Mouse (Mus musculus) forebrain, postnatal 0 days (tissue): ENCODE data around the gene D6Wsu163e. TPM values are rescaled to one million over a fixed set of nuclear protein-coding genes. Genes with fewer than 3 reads are reported as not detected.

Source experiments
- ATAC-seq: fragments of 200-750 bp; cut with Nextera tagmentation; 2 replicates; pipeline ENCODE4 v1.8.0; 2017; ENCODE audit warnings: mild to moderate bottlenecking, moderate library complexity
- DNase-seq: peaks from one replicate; pipeline ENCODE4 v3.0.0-alpha.2; 2015
- H3K27ac ChIP-seq: fragments of 300-500 bp; sonication (generic); 2 replicates; pipeline ENCODE4 v1.5.1; 2014; ENCODE audit warnings: low read depth, mild to moderate bottlenecking, antibody characterized with exemption, low read length, moderate library complexity, mixed read lengths
- H3K27me3 ChIP-seq: fragments of 300-500 bp; sonication (generic); 2 replicates; pipeline ENCODE4 v1.6.1; 2014; ENCODE audit warnings: mild to moderate bottlenecking, low read length, mixed read lengths; ENCODE audit not compliant: insufficient read depth
- H3K36me3 ChIP-seq: fragments of 300-500 bp; sonication (generic); 2 replicates; pipeline ENCODE4 v1.6.1; 2014; ENCODE audit warnings: mild to moderate bottlenecking, moderate library complexity; ENCODE audit not compliant: insufficient read depth
- H3K4me1 ChIP-seq: fragments of 300-500 bp; sonication (generic); 2 replicates; pipeline ENCODE4 v1.6.1; 2014; ENCODE audit warnings: antibody characterized with exemption; ENCODE audit not compliant: insufficient read depth
- H3K4me2 ChIP-seq: fragments of 300-500 bp; sonication (generic); 2 replicates; pipeline ENCODE4 v1.6.1; 2014; ENCODE audit warnings: low read depth, mild to moderate bottlenecking, moderate library complexity
- H3K4me3 ChIP-seq: fragments of 300-500 bp; sonication (generic); 2 replicates; pipeline ENCODE4 v1.5.1; 2014; ENCODE audit warnings: low read depth, low read length, mixed read lengths
- H3K9ac ChIP-seq: fragments of 300-500 bp; sonication (generic); 2 replicates; pipeline ENCODE4 v1.6.1; 2014; ENCODE audit warnings: mild to moderate bottlenecking
- H3K9me3 ChIP-seq: fragments of 300-500 bp; sonication (generic); 2 replicates; pipeline ENCODE4 v1.6.1; 2016; ENCODE audit warnings: low read length
- CTCF ChIP-seq: sonication (generic); IDR thresholded peaks from 2 replicates; pipeline ENCODE4 v1.5.1; 2016; ENCODE audit warnings: antibody characterized with exemption, control low read depth, low read depth
- WGBS: fragments of 180-500 bp; shearing (Covaris S2); extraction: QIAGEN DNeasy Blood & Tissue Kit; methylation state at CpG from one replicate; pipeline ENCODE4 v1.1.7; 2014; 5-methylcytosine and 5-hydroxymethylcytosine counted together
- polyA plus RNA-seq: library from polyadenylated mRNA; unstranded; fragments of >200 nt; fragmentation: Nextera tagmentation; extraction: Ambion mirVana; gene quantifications from 2 replicates; pipeline ENCODE4 v1.2.1, GENCODE M21; 2015
- total RNA-seq: library from RNA; depleted of rRNA; stranded (reverse); fragments of >200 nt; gene quantifications from 2 replicates; pipeline ENCODE4 v1.2.3, GENCODE M21; 2014; rRNA removed

Gene D6Wsu163e
- total and polyA plus RNA-seq, 2 experiments from 2014 or later = 33.6 to 34.5 TPM

DNA sequence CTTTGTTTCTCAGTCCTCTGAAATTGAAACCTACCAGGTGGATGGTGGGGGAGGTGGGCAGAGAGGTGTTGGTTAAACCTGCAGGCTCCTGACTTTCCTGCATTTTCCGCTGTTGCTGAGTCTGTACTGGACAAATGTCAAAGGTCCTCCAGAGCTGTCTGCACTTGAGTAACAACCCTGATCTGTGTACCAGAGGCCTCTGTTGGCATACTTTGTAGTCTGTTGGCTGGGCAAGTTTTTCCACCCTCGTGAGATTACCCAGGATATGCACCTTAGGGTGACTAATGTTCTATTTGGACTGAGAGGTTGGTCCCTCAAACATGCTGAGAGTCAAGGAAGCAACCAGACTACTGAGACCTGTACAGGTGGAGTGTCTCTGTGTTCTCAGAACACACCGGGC is 66.8 kb downstream of the D6Wsu163e start:
- Histone ChIP-seq H3K27ac (no peak overlapping the region), H3K9me3 (no peaks in the 10 kb centered on the region), H3K4me1 (no peaks in the 10 kb centered on the region), H3K27me3 (no peaks in the 10 kb centered on the region), H3K4me2 (no peak overlapping the region), H3K36me3 (no peaks in the 10 kb centered on the region), H3K4me3 (no peak overlapping the region), H3K9ac (no peak overlapping the region)
- 93% methylated on average over 3 of the region's 3 CpGs for WGBS
- no peak for TF ChIP-seq CTCF
- no peak for ATAC-seq
- no peak for DNase-seq

DNA sequence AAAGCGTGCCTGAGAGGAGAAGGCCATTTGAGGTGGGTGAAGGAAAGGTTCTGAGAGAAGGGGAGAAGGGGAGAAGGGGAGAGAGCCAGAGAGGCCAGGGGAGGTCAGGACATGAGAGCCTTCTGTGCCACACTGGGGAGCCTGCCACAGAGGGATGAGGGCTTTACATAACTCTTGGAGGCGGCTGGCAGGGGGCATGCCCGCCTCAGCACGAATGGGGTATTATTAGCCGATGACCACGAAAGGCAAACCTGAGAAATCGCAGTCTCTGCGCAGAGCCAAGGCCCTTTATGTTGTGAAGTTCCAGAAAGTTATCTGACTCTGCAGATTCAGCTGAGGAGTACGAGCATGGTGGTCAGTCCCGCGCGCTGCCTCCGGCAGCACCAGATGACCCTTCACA is 70.3 kb downstream of the D6Wsu163e start:
- DNase-seq (no peak), ATAC-seq (no peak)
- Histone ChIP-seq H3K36me3 (no peaks in the 10 kb centered on the region), H3K27ac (no peak overlapping the region), H3K4me1 (no peaks in the 10 kb centered on the region), H3K4me2 (no peak overlapping the region), H3K27me3 (no peaks in the 10 kb centered on the region), H3K9ac (no peak overlapping the region), H3K9me3 (no peaks in the 10 kb centered on the region), H3K4me3 (no peak overlapping the region)
- TF ChIP-seq CTCF = no peak
- 90% methylated on average over 13 of the region's 13 CpGs for WGBS

DNA sequence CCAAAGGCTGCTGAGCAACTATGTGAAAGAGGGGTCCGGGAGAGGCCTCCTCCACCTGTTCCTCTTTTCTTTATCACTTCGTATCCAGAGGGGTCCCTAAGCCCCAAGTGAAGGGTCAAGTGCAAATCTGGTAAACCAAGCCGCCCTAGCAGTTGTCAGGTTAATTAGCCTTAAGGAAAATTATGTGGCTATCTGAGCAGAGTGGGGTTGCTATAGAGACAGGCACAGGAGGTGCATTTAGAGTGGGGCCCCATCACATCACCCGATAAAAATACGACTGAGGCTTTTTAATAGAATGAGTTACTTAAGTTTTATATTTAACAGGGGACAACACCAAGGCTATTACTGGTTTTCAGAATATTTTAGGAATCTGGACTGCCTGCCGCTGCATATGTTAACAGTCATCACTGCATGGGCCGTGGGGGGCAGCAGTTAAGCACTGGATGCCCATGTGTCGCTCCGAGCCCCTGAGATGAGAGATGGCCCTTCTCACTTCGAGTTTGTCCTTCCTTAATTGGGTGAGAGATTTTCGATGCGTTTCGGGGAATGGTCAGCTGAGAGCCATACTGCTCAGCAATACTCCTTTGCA is 72.3 kb downstream of the D6Wsu163e start:
- H3K9me3 ChIP-seq = no peaks in the 10 kb centered on the region
- no peak overlapping the region for H3K9ac ChIP-seq
- H3K4me1 ChIP-seq = no peaks in the 10 kb centered on the region
- no peak for ATAC-seq
- no peak overlapping the region for H3K4me3 ChIP-seq
- no peaks in the 10 kb centered on the region for H3K36me3 ChIP-seq
- no peak for TF ChIP-seq CTCF
- no peak overlapping the region for H3K4me2 ChIP-seq
- no peaks in the 10 kb centered on the region for H3K27me3 ChIP-seq
- no peak for DNase-seq
- no peak overlapping the region for H3K27ac ChIP-seq
- 65% methylated on average over 13 of the region's 13 CpGs for WGBS

- no peaks in the 10 kb centered on the region for H3K27me3 ChIP-seq
- H3K4me2 ChIP-seq = no peak within 1 kb of the TSS
- WGBS = 85% methylated on average over 26 of the region's 26 CpGs
- no peaks in the 10 kb centered on the region for H3K9me3 ChIP-seq
- no peak within 1 kb of the TSS for H3K27ac ChIP-seq
- no peak within 1 kb of the TSS for H3K4me3 ChIP-seq
- no peaks in the 10 kb centered on the region for H3K36me3 ChIP-seq
- no peak for DNase-seq
- no peak for TF ChIP-seq CTCF
- no peak for ATAC-seq
- H3K9ac ChIP-seq = no peak within 1 kb of the TSS
- H3K4me1 ChIP-seq = no peaks in the 10 kb centered on the region
These were observed 75.4 kb downstream of the D6Wsu163e start, which contains the start of gene Fgf6 for GRCm38 (mm10) chr6:127014906-127015770. TSS of gene Fgf6 (plus strand) at chr6:127015586.

DNA sequence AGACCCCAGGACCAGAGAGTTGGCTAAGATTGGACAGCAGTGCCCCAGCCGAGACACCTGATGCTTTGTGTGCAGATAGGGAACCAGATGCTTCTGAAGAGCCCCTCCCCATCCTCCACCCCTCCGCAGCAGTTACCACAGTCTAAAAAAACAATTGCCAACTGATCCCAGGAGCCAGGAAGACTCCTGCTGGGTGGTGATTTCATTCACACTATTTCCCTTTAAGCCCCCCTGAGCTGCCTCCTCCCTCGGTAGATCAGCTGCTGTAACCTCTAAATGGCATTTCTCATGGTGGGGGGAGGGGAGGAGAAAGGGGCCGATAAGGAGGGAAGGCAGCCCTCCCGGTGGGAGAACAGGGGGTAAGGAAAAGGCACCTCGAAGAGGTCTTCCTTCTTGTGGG is 79.5 kb downstream of the D6Wsu163e start:
- no peak for TF ChIP-seq CTCF
- WGBS = 7% methylated on average over 6 of the region's 6 CpGs
- Histone ChIP-seq H3K27me3 (no peaks in the 10 kb centered on the region), H3K4me3 (no peak overlapping the region), H3K4me1 (no peaks in the 10 kb centered on the region), H3K9ac (no peak overlapping the region), H3K9me3 (no peaks in the 10 kb centered on the region), H3K27ac (no peak overlapping the region), H3K36me3 (no peaks in the 10 kb centered on the region), H3K4me2 (no peak overlapping the region)
- ATAC-seq = no peak
- no peak for DNase-seq

DNA sequence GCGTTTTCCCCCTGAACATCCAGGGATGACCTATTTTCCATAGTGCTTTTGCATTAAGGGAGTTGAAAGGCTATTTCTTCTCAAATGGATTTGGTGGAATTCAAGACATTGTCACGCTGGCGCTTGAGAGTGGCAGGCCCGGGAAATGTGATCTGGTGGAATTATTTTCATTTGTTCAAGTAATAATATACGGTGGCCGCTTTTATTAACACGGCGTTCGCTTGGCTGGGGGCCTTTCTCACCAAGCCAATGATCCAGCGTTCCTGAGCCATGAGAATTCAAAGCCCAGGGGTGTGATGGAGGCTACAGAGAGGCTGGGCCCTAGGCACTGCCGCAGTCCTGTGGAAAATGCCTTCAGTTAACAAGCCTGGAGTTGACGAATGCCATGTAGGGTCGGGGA is 80.7 kb downstream of the D6Wsu163e start:
- Histone ChIP-seq H3K4me2 (no peak overlapping the region), H3K36me3 (no peaks in the 10 kb centered on the region), H3K9me3 (no peaks in the 10 kb centered on the region), H3K27me3 (no peaks in the 10 kb centered on the region), H3K9ac (no peak overlapping the region), H3K27ac (no peak overlapping the region), H3K4me1 (no peaks in the 10 kb centered on the region), H3K4me3 (no peak overlapping the region)
- no peak for ATAC-seq
- DNase-seq = no peak
- no peak for TF ChIP-seq CTCF
- WGBS = 14% methylated on average over 13 of the region's 13 CpGs

DNA sequence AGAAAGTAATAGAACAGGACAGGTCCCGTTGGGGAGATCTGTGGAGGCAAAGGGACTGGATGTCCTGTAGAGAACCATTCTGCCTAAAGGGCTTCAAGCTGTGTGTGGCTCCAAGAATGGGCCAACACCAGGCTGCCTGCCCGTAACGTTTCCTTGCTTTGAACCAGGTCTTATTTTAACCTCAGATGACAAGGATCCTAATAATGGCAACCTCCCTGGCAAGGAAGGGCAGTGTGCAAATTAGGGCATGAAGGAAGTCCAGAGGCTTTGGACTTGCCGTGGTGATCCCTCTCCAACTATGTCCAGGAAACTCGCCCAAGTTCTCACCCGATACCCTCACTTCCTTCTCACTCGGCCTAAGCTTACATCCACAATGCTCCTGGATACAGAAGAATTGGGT is 85.1 kb downstream of the D6Wsu163e start:
- Histone ChIP-seq H3K27ac (no peak overlapping the region), H3K36me3 (no peaks in the 10 kb centered on the region), H3K9ac (no peak overlapping the region), H3K27me3 (no peaks in the 10 kb centered on the region), H3K4me2 (no peak overlapping the region), H3K4me1 (no peaks in the 10 kb centered on the region), H3K4me3 (no peak overlapping the region), H3K9me3 (no peaks in the 10 kb centered on the region)
- 76% methylated on average over 7 of the region's 7 CpGs for WGBS
- ATAC-seq (no peak), DNase-seq (no peak)
- no peak for TF ChIP-seq CTCF

Other genes with a start within 250 kb of the D6Wsu163e start
- gene Kcna6, start 199.3 kb upstream of the D6Wsu163e start, total RNA-seq = 49.2 and 49.6 TPM in 2 replicates
- gene Kcna6, start 199.3 kb upstream of the D6Wsu163e start, polyA plus RNA-seq = 14.4 and 19.9 TPM in 2 replicates
- gene Ndufa9, start 90.8 kb upstream of the D6Wsu163e start, total RNA-seq = 113 and 117 TPM in 2 replicates
- 213 and 225 TPM in 2 replicates for gene Ndufa9, start 90.8 kb upstream of the D6Wsu163e start, polyA plus RNA-seq
- 0.23 TPM in 1 of 2 replicates, not detected in the other for gene Akap3, start 86.9 kb upstream of the D6Wsu163e start, total RNA-seq
- 0.09 and 0.12 TPM in 2 replicates for gene Akap3, start 86.9 kb upstream of the D6Wsu163e start, polyA plus RNA-seq
- gene Dyrk4, start 18.1 kb upstream of the D6Wsu163e start, total RNA-seq = not detected in 2 replicates
- not detected in 2 replicates for gene Dyrk4, start 18.1 kb upstream of the D6Wsu163e start, polyA plus RNA-seq
- gene Rad51ap1, start 375 bp upstream of the D6Wsu163e start, total RNA-seq = 6.2 and 7.0 TPM in 2 replicates
- gene Rad51ap1, start 375 bp upstream of the D6Wsu163e start, polyA plus RNA-seq = 9.3 and 11.0 TPM in 2 replicates
- not detected in 2 replicates for gene Fgf6, start 75.6 kb downstream of the D6Wsu163e start, total RNA-seq
- gene Fgf6, start 75.6 kb downstream of the D6Wsu163e start, polyA plus RNA-seq = not detected in 2 replicates
- 0.15 and 0.38 TPM in 2 replicates for gene Fgf23, start 132.9 kb downstream of the D6Wsu163e start, total RNA-seq
- gene Fgf23, start 132.9 kb downstream of the D6Wsu163e start, polyA plus RNA-seq = 0.08 and 0.13 TPM in 2 replicates
- 8.1 and 9.3 TPM in 2 replicates for gene Tigar, start 169.6 kb downstream of the D6Wsu163e start, total RNA-seq
- 6.1 and 6.8 TPM in 2 replicates for gene Tigar, start 169.6 kb downstream of the D6Wsu163e start, polyA plus RNA-seq
- 31.4 and 44.1 TPM in 2 replicates for gene Ccnd2, start 212.2 kb downstream of the D6Wsu163e start, total RNA-seq
- gene Ccnd2, start 212.2 kb downstream of the D6Wsu163e start, polyA plus RNA-seq = 430 and 467 TPM in 2 replicates